Mouse (Mus musculus) forebrain, embryonic 14.5 days (tissue): ENCODE data around the gene Ly6c2. TPM values are rescaled to one million over a fixed set of nuclear protein-coding genes. Genes with fewer than 3 reads are reported as not detected.
A peak's percentile ranks its signal among the peaks of the same experiment; 100 is the strongest.

Source experiments
- ATAC-seq: fragments of 200-750 bp; cut with Nextera tagmentation; 2 replicates; pipeline ENCODE4 v1.8.0; 2017; ENCODE audit warnings: mild to moderate bottlenecking, moderate library complexity
- DNase-seq: peaks from one replicate; pipeline ENCODE4 v3.0.0-alpha.2; 2015; ENCODE audit warnings: low spot score
- H3K27ac ChIP-seq: fragments of 300-500 bp; sonication (generic); 2 replicates; pipeline ENCODE4 v1.5.1; 2014; ENCODE audit warnings: low read depth, mild to moderate bottlenecking, control low read depth, low read length, moderate library complexity
- H3K27me3 ChIP-seq: fragments of 300-500 bp; sonication (generic); replicated peaks from 2 replicates; pipeline ENCODE4 v1.6.1; 2014; ENCODE audit warnings: low read length, control low read depth, mixed read lengths; ENCODE audit not compliant: control insufficient read depth, insufficient read depth
- H3K36me3 ChIP-seq: fragments of 300-500 bp; sonication (generic); 2 replicates; pipeline ENCODE4 v1.6.1; 2014; ENCODE audit warnings: low read length, control low read depth; ENCODE audit not compliant: control insufficient read depth, insufficient read depth
- H3K4me1 ChIP-seq: fragments of 300-500 bp; sonication (generic); 2 replicates; pipeline ENCODE4 v1.6.1; 2014; ENCODE audit warnings: antibody characterized with exemption, low read length, control low read depth; ENCODE audit not compliant: control insufficient read depth, insufficient read depth
- H3K4me2 ChIP-seq: fragments of 300-500 bp; sonication (generic); 2 replicates; pipeline ENCODE4 v1.6.1; 2014; ENCODE audit warnings: mild to moderate bottlenecking, control low read depth, low read length
- H3K4me3 ChIP-seq: fragments of 300-500 bp; sonication (generic); 2 replicates; pipeline ENCODE4 v1.5.1; 2014; ENCODE audit warnings: low read depth, low read length, control low read depth
- H3K9ac ChIP-seq: fragments of 300-500 bp; sonication (generic); 2 replicates; pipeline ENCODE4 v1.6.1; 2014; ENCODE audit warnings: mild to moderate bottlenecking, low read length, control low read depth, moderate library complexity
- H3K9me3 ChIP-seq: fragments of 300-500 bp; sonication (generic); replicated peaks from 2 replicates; pipeline ENCODE4 v1.6.1; 2016; ENCODE audit warnings: low read length, control low read depth, mixed read lengths; ENCODE audit not compliant: control insufficient read depth
- polyA plus RNA-seq: library from polyadenylated mRNA; unstranded; fragments of >200 nt; fragmentation: Nextera tagmentation; extraction: Ambion mirVana; gene quantifications from 2 replicates; pipeline ENCODE4 v1.2.1, GENCODE M21; 2014

The Ly6c2 gene
- polyA plus RNA-seq, 1 experiment from 2014 or later: 0.30 TPM

- Histone ChIP-seq H3K27ac (no peak overlapping the region), H3K4me2 (no peak overlapping the region), H3K36me3 (no peaks in the 10 kb centered on the region), H3K9me3 (no peaks in the 10 kb centered on the region), H3K4me1 (no peaks in the 10 kb centered on the region), H3K27me3 (no peaks in the 10 kb centered on the region), H3K4me3 (no peak overlapping the region), H3K9ac (no peak overlapping the region)
- DNase-seq: peak; percentile 13
- no peak for ATAC-seq
Observed at GRCm38 (mm10) chr15:75060505-75060904, 51.3 kb downstream of the Ly6c2 start.

Other genes starting within 250 kb of the Ly6c2 start
- gene 2010109I03Rik, start 214.9 kb downstream of the Ly6c2 start, polyA plus RNA-seq: not detected in 2 replicates
- gene Ly6i, start 128.5 kb downstream of the Ly6c2 start, polyA plus RNA-seq: not detected in 2 replicates
- gene Ly6a, start 113.9 kb downstream of the Ly6c2 start, polyA plus RNA-seq: 0.93 TPM in 1 of 2 replicates, not detected in the other
- 3.0 and 4.5 TPM in 2 replicates for gene Ly6c1, start 63.1 kb downstream of the Ly6c2 start, polyA plus RNA-seq
- not detected in 2 replicates for gene Ly6g, start 43.3 kb upstream of the Ly6c2 start, polyA plus RNA-seq
- gene BC025446, start 104.4 kb upstream of the Ly6c2 start, polyA plus RNA-seq: not detected in 2 replicates
- not detected in 2 replicates for gene Ly6f, start 156.5 kb upstream of the Ly6c2 start, polyA plus RNA-seq